Mouse (Mus musculus): Measurements from ENCODE around the gene Mex3d.

- TF ChIP-seq CTCF (IDR thresholded peaks at IDR 0.05; ENCODE audit: extremely low read depth, insufficient read depth, insufficient read length, insufficient replicate concordance), result no peak
- TF ChIP-seq POLR2A (IDR thresholded peaks at IDR 0.05; ENCODE audit: low read depth, low read length), result no peak
Measured at GRCm38 (mm10) chr10:80423562-80423961, 36.1 kb upstream of the Mex3d start.
